Mouse (Mus musculus) lung, postnatal 4 days (tissue): ENCODE results near the gene Cit.

Experiments
- DNase-seq, 2 experiments: peaks; one replicate each; pipeline ENCODE4 v3.0.0; 2021

Gene Cit

GRCm38 (mm10) chr5:116049821-116050220, 204.7 kb downstream of the Cit start:
- DNase-seq: no peak

GRCm38 (mm10) chr5:116052171-116052570, 207.1 kb downstream of the Cit start:
- no peak for DNase-seq

GRCm38 (mm10) chr5:116052826-116053225, 207.7 kb downstream of the Cit start:
- DNase-seq: no peak
